Mouse (Mus musculus) large intestine, adult 2 months (tissue): ENCODE results near the gene Rftn1. TPM values are rescaled to one million over a fixed set of nuclear protein-coding genes. Genes with fewer than 3 reads are reported as not detected.

Source experiments
- DNase-seq: peaks from one replicate; pipeline ENCODE4 v3.0.0-alpha.2; 2012; ENCODE audit warnings: low read depth, low spot score
- WGBS: fragments of 180-500 bp; shearing (Covaris S2); methylation state at CpG from one replicate; pipeline ENCODE4 v1.1.7; 2018; 5-methylcytosine and 5-hydroxymethylcytosine counted together
- polyA plus RNA-seq: library from polyadenylated mRNA; depleted of rRNA; stranded (reverse); fragments of >200 nt; gene quantifications from 2 replicates; pipeline ENCODE4 v1.2.3, GENCODE M21; 2012

The Rftn1 gene
- polyA plus RNA-seq, 1 experiment: 11.6 TPM

- no peak for DNase-seq
- WGBS: 91% methylated on average over 1 of the region's 1 CpGs
Observed at GRCm38 (mm10) chr17:50205152-50205782, 14.8 kb upstream of the Rftn1 start.

- no peak for DNase-seq
- WGBS: 93% methylated on average over 12 of the region's 12 CpGs
Observed at GRCm38 (mm10) chr17:50201828-50202445, 11.5 kb upstream of the Rftn1 start.

- WGBS: 75% methylated on average over 8 of the region's 8 CpGs
- no peak for DNase-seq
Observed at GRCm38 (mm10) chr17:50199075-50199850, 8.8 kb upstream of the Rftn1 start.

GRCm38 (mm10) chr17:50197572-50197971 lies 7.1 kb upstream of the Rftn1 start:
- DNase-seq: no peak
- WGBS: 76% methylated on average over 4 of the region's 4 CpGs

GRCm38 (mm10) chr17:50196005-50196672 lies 5.7 kb upstream of the Rftn1 start:
- WGBS: 42% methylated on average over 10 of the region's 10 CpGs

GRCm38 (mm10) chr17:50195399-50195798 lies 4.9 kb upstream of the Rftn1 start:
- DNase-seq: no peak
- 94% methylated on average over 7 of the region's 7 CpGs for WGBS

More at GRCm38 (mm10) chr17:50196005-50196672, 5.7 kb upstream of the Rftn1 start:
- no peak for DNase-seq

- DNase-seq: no peak
- 67% methylated on average over 3 of the region's 3 CpGs for WGBS
Observed at GRCm38 (mm10) chr17:50194541-50194940, 4.1 kb upstream of the Rftn1 start.

- DNase-seq: no peak
- 47% methylated on average over 3 of the region's 3 CpGs for WGBS
Observed at GRCm38 (mm10) chr17:50193653-50194052, 3.2 kb upstream of the Rftn1 start.

- WGBS: 62% methylated on average over 10 of the region's 10 CpGs
- DNase-seq: no peak
Observed at GRCm38 (mm10) chr17:50192376-50192940, 2.0 kb upstream of the Rftn1 start.

GRCm38 (mm10) chr17:50191318-50191957 lies 964 bp upstream of the Rftn1 start:
- DNase-seq: no peak
- WGBS: 59% methylated on average over 9 of the region's 9 CpGs

GRCm38 (mm10) chr17:50189381-50190012 lies 977 bp downstream of the Rftn1 start:
- 5% methylated on average over 24 of the region's 24 CpGs for WGBS
- no peak for DNase-seq

- WGBS: 69% methylated on average over 12 of the region's 12 CpGs
- DNase-seq: no peak
Observed at GRCm38 (mm10) chr17:50188662-50189345, 1.7 kb downstream of the Rftn1 start.

- 71% methylated on average over 5 of the region's 5 CpGs for WGBS
- DNase-seq: no peak
Observed at GRCm38 (mm10) chr17:50185616-50186015, 4.9 kb downstream of the Rftn1 start.

- no peak for DNase-seq
- 56% methylated on average over 4 of the region's 4 CpGs for WGBS
Observed at GRCm38 (mm10) chr17:50185083-50185482, 5.4 kb downstream of the Rftn1 start.

- no peak for DNase-seq
- 85% methylated on average over 12 of the region's 12 CpGs for WGBS
Observed at GRCm38 (mm10) chr17:50184217-50185038, 6.0 kb downstream of the Rftn1 start.

GRCm38 (mm10) chr17:50183300-50183699 lies 7.2 kb downstream of the Rftn1 start:
- 70% methylated on average over 4 of the region's 4 CpGs for WGBS
- no peak for DNase-seq

GRCm38 (mm10) chr17:50182542-50182951 lies 7.9 kb downstream of the Rftn1 start:
- no peak for DNase-seq
- 58% methylated on average over 3 of the region's 3 CpGs for WGBS
